Mouse (Mus musculus): ENCODE measurements around the gene Insrr. TPM values are rescaled to one million over a fixed set of nuclear protein-coding genes. Genes with fewer than 3 reads are reported as not detected.
A peak's percentile ranks its signal among the peaks of the same experiment; 100 is the strongest.

Insrr gene
- polyA plus RNA-seq (2015; fragmentation: Nextera tagmentation; extraction: Ambion mirVana) = 1.9 and 2.3 TPM in 2 replicates

- no peak for ATAC-seq (replicated peaks; ENCODE audit: low FRiP score, low read depth)
- Histone ChIP-seq H3K36me3 (ENCODE audit: insufficient read depth, low read length) (no peaks in the 10 kb centered on the region), H3K27me3 (ENCODE audit: insufficient read depth, low read length) (peaks cover 60% of the 10 kb centered on the region), H3K4me2 (ENCODE audit: low read length) (peak within 1 kb of the TSS; percentile 64), H3K9me3 (replicated peaks; ENCODE audit: low read length) (no peaks in the 10 kb centered on the region), H3K27ac (no peak within 1 kb of the TSS), H3K4me1 (replicated peaks; ENCODE audit: insufficient read depth, low read length) (peaks cover 8% of the 10 kb centered on the region), H3K9ac (ENCODE audit: low read depth, low read length) (peak within 1 kb of the TSS; percentile 40; the same call in 1 of the 2 replicates), H3K4me3 (replicated peaks; ENCODE audit: low read depth, low read length) (peak within 1 kb of the TSS; percentile 33)
- DNase-seq (ENCODE audit: low spot score) = peak; percentile 71
- no peak for TF ChIP-seq CTCF (IDR thresholded peaks at IDR 0.05; ENCODE audit: low read depth)
- 3% methylated on average over 29 of the region's 29 CpGs for WGBS
Measured at GRCm38 (mm10) chr3:87796736-87797334, at the start of gene Insrr. TSS of gene Insrr (plus strand) at chr3:87796951.

GRCm38 (mm10) chr3:87748431-87748830, 48.3 kb upstream of the Insrr start, which contains the start of gene Lrrc71:
TSS of gene Lrrc71 (minus strand) at chr3:87748625.
- 31% methylated on average over 13 of the region's 13 CpGs for WGBS
- H3K4me1 ChIP-seq (replicated peaks; ENCODE audit: insufficient read depth, low read length) = peaks cover 8% of the 10 kb centered on the region; the same call in 1 of the 2 replicates
- no peak within 1 kb of the TSS for H3K4me3 ChIP-seq (replicated peaks; ENCODE audit: low read depth, low read length)
- H3K4me2 ChIP-seq (ENCODE audit: low read length) = no peak within 1 kb of the TSS
- ATAC-seq (replicated peaks; ENCODE audit: low FRiP score, low read depth) = peak; percentile 56
- peaks cover 26% of the 10 kb centered on the region for H3K36me3 ChIP-seq (ENCODE audit: insufficient read depth, low read length)
- no peak within 1 kb of the TSS for H3K27ac ChIP-seq
- H3K9ac ChIP-seq (ENCODE audit: low read depth, low read length) = 0 out of 2 replicates have a peak within 1 kb of the TSS, but pooled peaks have one; percentile 18
- no peaks in the 10 kb centered on the region for H3K9me3 ChIP-seq (replicated peaks; ENCODE audit: low read length)
- DNase-seq (ENCODE audit: low spot score) = no peak
- no peaks in the 10 kb centered on the region for H3K27me3 ChIP-seq (ENCODE audit: insufficient read depth, low read length)
- TF ChIP-seq CTCF (IDR thresholded peaks at IDR 0.05; ENCODE audit: low read depth) = no peak

GRCm38 (mm10) chr3:87749036-87749435, 47.7 kb upstream of the Insrr start:
- Histone ChIP-seq H3K4me1 (replicated peaks; ENCODE audit: insufficient read depth, low read length) (peaks cover 8% of the 10 kb centered on the region; the same call in 1 of the 2 replicates), H3K9ac (ENCODE audit: low read depth, low read length) (no peak overlapping the region), H3K9me3 (replicated peaks; ENCODE audit: low read length) (no peaks in the 10 kb centered on the region), H3K27me3 (ENCODE audit: insufficient read depth, low read length) (no peaks in the 10 kb centered on the region), H3K36me3 (ENCODE audit: insufficient read depth, low read length) (peaks cover 32% of the 10 kb centered on the region), H3K4me2 (ENCODE audit: low read length) (no peak overlapping the region), H3K27ac (no peak overlapping the region), H3K4me3 (replicated peaks; ENCODE audit: low read depth, low read length) (no peak overlapping the region)
- DNase-seq (ENCODE audit: low spot score) (peak; percentile 57), ATAC-seq (replicated peaks; ENCODE audit: low FRiP score, low read depth) (no peak)
- peak; percentile 79 for TF ChIP-seq CTCF (IDR thresholded peaks at IDR 0.05; ENCODE audit: low read depth)
- WGBS = 16% methylated on average over 5 of the region's 5 CpGs

GRCm38 (mm10) chr3:87749977-87750376, 46.8 kb upstream of the Insrr start:
- TF ChIP-seq CTCF (IDR thresholded peaks at IDR 0.05; ENCODE audit: low read depth) = no peak
- Histone ChIP-seq H3K4me2 (ENCODE audit: low read length) (no peak overlapping the region), H3K36me3 (ENCODE audit: insufficient read depth, low read length) (peaks cover 38% of the 10 kb centered on the region), H3K27ac (no peak overlapping the region), H3K4me1 (replicated peaks; ENCODE audit: insufficient read depth, low read length) (peaks cover 7% of the 10 kb centered on the region; the same call in 1 of the 2 replicates), H3K4me3 (replicated peaks; ENCODE audit: low read depth, low read length) (no peak overlapping the region), H3K9me3 (replicated peaks; ENCODE audit: low read length) (no peaks in the 10 kb centered on the region), H3K9ac (ENCODE audit: low read depth, low read length) (no peak overlapping the region), H3K27me3 (ENCODE audit: insufficient read depth, low read length) (no peaks in the 10 kb centered on the region)
- no peak for ATAC-seq (replicated peaks; ENCODE audit: low FRiP score, low read depth)
- 93% methylated on average over 12 of the region's 12 CpGs for WGBS
- no peak for DNase-seq (ENCODE audit: low spot score)

GRCm38 (mm10) chr3:87752567-87752966, 44.2 kb upstream of the Insrr start:
- no peak for DNase-seq (ENCODE audit: low spot score)
- Histone ChIP-seq H3K4me2 (ENCODE audit: low read length) (no peak overlapping the region), H3K36me3 (ENCODE audit: insufficient read depth, low read length) (peaks cover 41% of the 10 kb centered on the region), H3K9ac (ENCODE audit: low read depth, low read length) (no peak overlapping the region), H3K27ac (no peak overlapping the region), H3K27me3 (ENCODE audit: insufficient read depth, low read length) (no peaks in the 10 kb centered on the region), H3K9me3 (replicated peaks; ENCODE audit: low read length) (no peaks in the 10 kb centered on the region), H3K4me3 (replicated peaks; ENCODE audit: low read depth, low read length) (no peak overlapping the region), H3K4me1 (replicated peaks; ENCODE audit: insufficient read depth, low read length) (0 out of 2 replicates have a peak, but pooled peaks cover 5% of the 10 kb centered on the region)
- ATAC-seq (replicated peaks; ENCODE audit: low FRiP score, low read depth) = no peak
- no peak for TF ChIP-seq CTCF (IDR thresholded peaks at IDR 0.05; ENCODE audit: low read depth)
- 93% methylated on average over 3 of the region's 3 CpGs for WGBS

- no peak for ATAC-seq (replicated peaks; ENCODE audit: low FRiP score, low read depth)
- H3K9me3 ChIP-seq (replicated peaks; ENCODE audit: low read length) = no peaks in the 10 kb centered on the region
- 93% methylated on average over 13 of the region's 13 CpGs for WGBS
- H3K36me3 ChIP-seq (ENCODE audit: insufficient read depth, low read length) = peaks cover 41% of the 10 kb centered on the region
- no peak overlapping the region for H3K27ac ChIP-seq
- TF ChIP-seq CTCF (IDR thresholded peaks at IDR 0.05; ENCODE audit: low read depth) = no peak
- H3K4me2 ChIP-seq (ENCODE audit: low read length) = no peak overlapping the region
- no peak overlapping the region for H3K9ac ChIP-seq (ENCODE audit: low read depth, low read length)
- no peak for DNase-seq (ENCODE audit: low spot score)
- H3K4me3 ChIP-seq (replicated peaks; ENCODE audit: low read depth, low read length) = no peak overlapping the region
- H3K27me3 ChIP-seq (ENCODE audit: insufficient read depth, low read length) = no peaks in the 10 kb centered on the region
- H3K4me1 ChIP-seq (replicated peaks; ENCODE audit: insufficient read depth, low read length) = peaks cover 6% of the 10 kb centered on the region; the same call in 1 of the 2 replicates
Measured at GRCm38 (mm10) chr3:87753829-87754228, 42.9 kb upstream of the Insrr start.
